Mouse (Mus musculus): ENCODE measurements at regions not wholly inside any gene's neighbourhood (a gene's known extent, or its start where the extent isn't known, plus 50 kb on each side); places are given as distances from the start of the nearest gene placed in this dataset.

DNA sequence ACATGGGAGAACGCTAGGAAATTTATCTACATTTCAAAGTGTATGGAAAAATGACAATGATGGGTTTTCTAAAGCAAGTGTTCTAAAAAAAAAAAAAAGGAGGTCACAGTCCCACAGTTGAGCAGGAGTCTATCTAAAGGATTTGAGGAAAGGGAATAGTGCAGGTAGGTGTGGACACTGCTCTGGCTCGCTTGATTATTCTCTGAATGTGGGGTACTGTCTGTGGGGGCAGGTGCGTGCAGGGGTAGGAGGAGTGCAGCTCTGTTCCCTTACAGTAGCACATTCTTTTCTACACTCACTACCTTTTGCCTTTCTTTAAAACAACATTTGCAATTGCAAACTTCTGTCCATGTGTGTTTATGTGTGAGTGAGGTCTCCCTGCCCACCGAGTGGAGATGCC is 263.2 kb downstream of the Serpinb8 start:
- TF ChIP-seq CHD1 (IDR thresholded peaks at IDR 0.05; ENCODE audit: low read depth, low read length): no peak
- TF ChIP-seq CTCF (conservative IDR thresholded peaks at IDR 0.05 in 1 of 2, IDR thresholded peaks at IDR 0.05 in 1 of 2; ENCODE audit: low read depth in 2 of 2, low read length in 2 of 2): no peak
- no peak for TF ChIP-seq USF1 (IDR thresholded peaks at IDR 0.05; ENCODE audit: low read depth, low read length)
- no peak for TF ChIP-seq ETS1 (conservative IDR thresholded peaks at IDR 0.05; ENCODE audit: low read depth, low read length)
- TF ChIP-seq MAFK (IDR thresholded peaks at IDR 0.05; ENCODE audit: insufficient replicate concordance, low read length): no peak
